Mouse (Mus musculus): ENCODE data around the gene Bud13.

The Bud13 gene

GRCm38 (mm10) chr9:46339051-46339652 is 56.3 kb downstream of the Bud13 start:
- DNase-seq: no peak

- no peak for DNase-seq
Observed at GRCm38 (mm10) chr9:46345887-46346665, 63.3 kb downstream of the Bud13 start.
